Mouse (Mus musculus): ENCODE data around the gene Drd3. TPM values are rescaled to one million over a fixed set of nuclear protein-coding genes. Genes with fewer than 3 reads are reported as not detected.

Drd3 gene
- polyA plus RNA-seq, 1 experiment from 2014 or later: not detected

DNA sequence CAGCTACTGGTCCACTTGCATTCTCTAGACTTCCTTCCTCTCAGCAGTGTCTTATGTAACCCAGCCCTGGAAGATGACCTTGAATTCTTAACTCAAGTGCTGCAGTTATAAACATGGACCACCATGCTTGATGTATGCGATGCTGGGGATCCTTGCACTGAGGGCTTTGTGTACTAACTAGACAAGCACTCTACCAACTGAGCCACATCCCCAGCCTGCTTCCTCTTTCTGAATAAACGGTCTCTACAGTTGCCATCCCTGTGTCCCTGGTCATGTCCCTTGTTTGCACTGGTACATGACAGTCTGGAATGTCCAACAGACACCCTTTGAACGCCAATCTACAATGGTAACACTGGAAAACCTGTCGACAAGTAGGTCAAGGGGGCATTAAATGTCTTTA is 23.5 kb upstream of the Drd3 start:
- WGBS: 90% methylated on average over 4 of the region's 4 CpGs
- no peak overlapping the region for H3K9ac ChIP-seq
- H3K4me3 ChIP-seq (replicated peaks; ENCODE audit: low read length): no peak overlapping the region
- no peak overlapping the region for H3K27ac ChIP-seq
- H3K36me3 ChIP-seq (replicated peaks; ENCODE audit: control insufficient read depth, insufficient read depth): no peaks in the 10 kb centered on the region
- H3K9me3 ChIP-seq (ENCODE audit: control insufficient read depth, low read length): no peaks in the 10 kb centered on the region
- no peaks in the 10 kb centered on the region for H3K27me3 ChIP-seq (ENCODE audit: control insufficient read depth, insufficient read depth, low read length)
- no peak overlapping the region for H3K4me2 ChIP-seq (replicated peaks)
- DNase-seq (ENCODE audit: low spot score): no peak
- no peak for ATAC-seq (ENCODE audit: low FRiP score)
- H3K4me1 ChIP-seq (replicated peaks; ENCODE audit: control insufficient read depth, insufficient read depth, low read length): no peaks in the 10 kb centered on the region

DNA sequence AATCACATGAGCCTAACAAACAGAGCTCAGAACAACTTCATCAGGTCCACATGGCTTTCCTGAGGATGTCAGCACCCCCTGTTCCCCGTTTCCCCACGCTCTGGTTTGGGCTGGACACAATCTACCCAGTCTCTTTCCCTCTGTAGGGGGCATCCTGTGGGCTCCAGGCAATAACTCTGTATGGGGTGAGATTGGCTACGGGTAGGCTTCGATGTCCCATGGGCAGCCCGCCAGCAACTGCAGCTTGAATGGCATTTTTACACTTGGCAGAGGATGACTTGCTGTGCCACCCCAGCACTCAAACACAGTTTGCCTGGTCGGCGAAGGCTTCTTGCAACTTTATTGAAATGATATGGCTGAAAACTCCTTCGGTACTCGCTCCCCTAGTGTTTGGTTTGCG is 21.3 kb upstream of the Drd3 start:
- WGBS: 77% methylated on average over 10 of the region's 10 CpGs
- no peak overlapping the region for H3K9ac ChIP-seq
- no peaks in the 10 kb centered on the region for H3K36me3 ChIP-seq (replicated peaks; ENCODE audit: control insufficient read depth, insufficient read depth)
- DNase-seq (ENCODE audit: low spot score) (no peak), ATAC-seq (ENCODE audit: low FRiP score) (no peak)
- H3K4me2 ChIP-seq (replicated peaks): no peak overlapping the region
- no peak overlapping the region for H3K4me3 ChIP-seq (replicated peaks; ENCODE audit: low read length)
- no peaks in the 10 kb centered on the region for H3K27me3 ChIP-seq (ENCODE audit: control insufficient read depth, insufficient read depth, low read length)
- no peaks in the 10 kb centered on the region for H3K4me1 ChIP-seq (replicated peaks; ENCODE audit: control insufficient read depth, insufficient read depth, low read length)
- no peaks in the 10 kb centered on the region for H3K9me3 ChIP-seq (ENCODE audit: control insufficient read depth, low read length)
- H3K27ac ChIP-seq: no peak overlapping the region

DNA sequence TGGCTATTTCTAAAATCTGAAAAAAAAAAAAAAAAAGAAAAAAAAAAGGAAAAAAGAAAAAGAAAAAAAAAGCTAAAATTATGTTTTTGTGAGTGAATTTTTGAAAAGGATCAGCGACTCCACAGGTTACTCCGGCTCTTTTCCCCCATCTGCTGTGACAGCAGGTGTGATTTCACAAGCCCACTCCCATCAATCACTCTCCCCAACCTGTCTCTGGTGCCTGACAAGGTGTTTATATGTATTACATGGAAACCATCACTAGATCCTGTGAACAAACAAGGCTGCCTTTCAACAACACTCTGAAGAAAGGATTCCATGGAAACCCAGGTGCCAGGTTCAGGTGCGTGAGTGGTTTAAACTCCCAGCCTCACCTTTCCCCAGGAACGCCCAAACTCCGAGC is 20.9 kb upstream of the Drd3 start:
- no peak overlapping the region for H3K9ac ChIP-seq
- no peak overlapping the region for H3K4me3 ChIP-seq (replicated peaks; ENCODE audit: low read length)
- ATAC-seq (ENCODE audit: low FRiP score) (no peak), DNase-seq (ENCODE audit: low spot score) (no peak)
- 95% methylated on average over 5 of the region's 5 CpGs for WGBS
- no peaks in the 10 kb centered on the region for H3K36me3 ChIP-seq (replicated peaks; ENCODE audit: control insufficient read depth, insufficient read depth)
- no peak overlapping the region for H3K27ac ChIP-seq
- H3K4me2 ChIP-seq (replicated peaks): no peak overlapping the region
- H3K27me3 ChIP-seq (ENCODE audit: control insufficient read depth, insufficient read depth, low read length): no peaks in the 10 kb centered on the region
- H3K4me1 ChIP-seq (replicated peaks; ENCODE audit: control insufficient read depth, insufficient read depth, low read length): no peaks in the 10 kb centered on the region
- H3K9me3 ChIP-seq (ENCODE audit: control insufficient read depth, low read length): no peaks in the 10 kb centered on the region

DNA sequence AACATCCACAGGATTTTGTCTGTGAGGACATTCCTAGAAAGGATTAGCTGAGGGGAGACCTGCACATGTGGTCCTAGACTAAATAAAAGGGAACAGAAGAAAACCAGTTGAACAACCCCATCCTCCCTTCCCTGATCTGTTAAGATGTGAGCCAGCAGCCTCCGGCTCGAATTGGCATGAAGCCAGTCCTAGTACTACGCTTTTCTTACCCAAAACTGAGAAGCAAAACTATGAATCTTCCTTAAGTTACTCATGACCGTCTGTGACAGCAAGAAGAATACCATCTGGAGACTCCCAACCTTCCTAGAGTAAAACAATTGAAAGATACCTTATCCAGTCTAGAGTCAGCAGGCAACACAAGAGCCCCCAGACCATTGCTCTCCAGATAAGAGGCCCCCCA is 15.9 kb upstream of the Drd3 start:
- no peak overlapping the region for H3K9ac ChIP-seq
- DNase-seq (ENCODE audit: low spot score) (no peak), ATAC-seq (ENCODE audit: low FRiP score) (no peak)
- no peaks in the 10 kb centered on the region for H3K4me1 ChIP-seq (replicated peaks; ENCODE audit: control insufficient read depth, insufficient read depth, low read length)
- H3K4me3 ChIP-seq (replicated peaks; ENCODE audit: low read length): no peak overlapping the region
- no peaks in the 10 kb centered on the region for H3K9me3 ChIP-seq (ENCODE audit: control insufficient read depth, low read length)
- H3K27me3 ChIP-seq (ENCODE audit: control insufficient read depth, insufficient read depth, low read length): no peaks in the 10 kb centered on the region
- 79% methylated on average over 4 of the region's 4 CpGs for WGBS
- no peak overlapping the region for H3K27ac ChIP-seq
- no peaks in the 10 kb centered on the region for H3K36me3 ChIP-seq (replicated peaks; ENCODE audit: control insufficient read depth, insufficient read depth)
- no peak overlapping the region for H3K4me2 ChIP-seq (replicated peaks)

DNA sequence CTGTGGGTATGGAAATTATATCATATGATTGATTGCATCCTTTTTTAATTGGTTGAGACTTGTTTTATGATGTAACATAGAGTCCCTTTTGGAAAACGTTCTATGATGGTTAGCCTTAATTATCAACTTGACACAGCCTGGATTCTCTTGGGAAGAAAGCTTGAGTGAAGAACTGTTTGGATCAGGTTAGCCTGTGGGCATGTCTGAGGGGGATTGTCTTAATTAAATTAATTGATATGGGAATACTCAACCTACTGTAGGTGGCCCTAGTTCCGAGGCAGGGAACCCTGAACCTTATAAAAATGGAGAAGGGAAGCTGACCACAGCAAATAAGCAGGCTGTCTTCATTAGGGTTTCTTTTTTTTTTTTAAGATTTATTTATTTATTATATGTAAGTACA is 12.9 kb upstream of the Drd3 start:
- H3K4me3 ChIP-seq (replicated peaks; ENCODE audit: low read length): no peak overlapping the region
- WGBS: 60% methylated on average over 2 of the region's 2 CpGs

DNA sequence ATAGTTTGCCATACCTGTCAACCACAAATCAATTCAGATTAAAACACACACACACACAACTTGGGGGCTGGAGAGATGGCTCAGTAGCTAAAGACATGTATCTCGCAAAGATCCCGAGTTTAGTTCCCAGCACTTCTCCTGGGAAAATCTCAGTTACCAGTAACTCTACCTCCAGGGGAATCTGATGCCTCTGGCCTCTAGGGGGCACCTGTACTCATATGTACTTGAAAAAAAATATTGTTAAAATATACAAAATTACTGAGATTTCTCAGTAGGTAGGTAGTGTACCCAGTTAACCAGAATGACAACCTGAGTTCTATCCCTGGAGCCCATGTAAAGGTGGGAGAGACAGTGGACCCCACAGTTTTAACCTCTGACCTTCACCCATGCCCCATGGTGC is 5.4 kb upstream of the Drd3 start:
- DNase-seq (ENCODE audit: low spot score) (no peak), ATAC-seq (ENCODE audit: low FRiP score) (no peak)
- no peak overlapping the region for H3K9ac ChIP-seq
- H3K9me3 ChIP-seq (ENCODE audit: control insufficient read depth, low read length): no peaks in the 10 kb centered on the region
- WGBS: 90% methylated on average over 2 of the region's 2 CpGs
- H3K27ac ChIP-seq: no peak overlapping the region
- H3K4me3 ChIP-seq (replicated peaks; ENCODE audit: low read length): no peak overlapping the region
- no peaks in the 10 kb centered on the region for H3K27me3 ChIP-seq (ENCODE audit: control insufficient read depth, insufficient read depth, low read length)
- no peaks in the 10 kb centered on the region for H3K36me3 ChIP-seq (replicated peaks; ENCODE audit: control insufficient read depth, insufficient read depth)
- H3K4me2 ChIP-seq (replicated peaks): no peak overlapping the region
- H3K4me1 ChIP-seq (replicated peaks; ENCODE audit: control insufficient read depth, insufficient read depth, low read length): no peaks in the 10 kb centered on the region

More for the DNA sequence above, 12.9 kb upstream of the Drd3 start:
- H3K9ac ChIP-seq: no peak overlapping the region
- H3K36me3 ChIP-seq (replicated peaks; ENCODE audit: control insufficient read depth, insufficient read depth): no peaks in the 10 kb centered on the region
- H3K27ac ChIP-seq: no peak overlapping the region
- H3K4me2 ChIP-seq (replicated peaks): no peak overlapping the region
- no peak for DNase-seq (ENCODE audit: low spot score)
- no peaks in the 10 kb centered on the region for H3K9me3 ChIP-seq (ENCODE audit: control insufficient read depth, low read length)
- H3K27me3 ChIP-seq (ENCODE audit: control insufficient read depth, insufficient read depth, low read length): no peaks in the 10 kb centered on the region
- H3K4me1 ChIP-seq (replicated peaks; ENCODE audit: control insufficient read depth, insufficient read depth, low read length): no peaks in the 10 kb centered on the region
- no peak for ATAC-seq (ENCODE audit: low FRiP score)

DNA sequence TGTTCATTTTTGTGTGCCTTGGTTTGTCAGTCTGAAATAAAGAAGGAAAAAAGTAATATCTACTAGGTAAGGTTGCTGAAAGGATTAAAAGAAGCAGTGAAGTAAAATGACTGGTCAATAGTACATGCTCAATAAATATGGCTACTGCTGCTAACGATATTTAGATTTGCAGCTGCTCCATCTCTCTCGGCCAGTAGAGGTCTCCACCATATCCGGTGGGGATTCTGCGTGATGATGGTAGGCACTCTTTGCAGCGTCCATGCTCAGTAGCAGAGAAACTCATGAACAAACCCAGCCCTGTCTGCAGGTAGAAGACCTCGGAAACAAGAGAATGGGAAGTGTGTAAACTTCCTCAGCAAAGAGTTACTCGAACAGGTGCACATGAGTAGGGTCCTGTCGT is 926 bp upstream of the Drd3 start:
- Histone ChIP-seq H3K4me2 (replicated peaks) (no peak overlapping the region), H3K4me1 (replicated peaks; ENCODE audit: control insufficient read depth, insufficient read depth, low read length) (no peaks in the 10 kb centered on the region), H3K4me3 (replicated peaks; ENCODE audit: low read length) (no peak overlapping the region), H3K9me3 (ENCODE audit: control insufficient read depth, low read length) (no peaks in the 10 kb centered on the region), H3K36me3 (replicated peaks; ENCODE audit: control insufficient read depth, insufficient read depth) (no peaks in the 10 kb centered on the region), H3K9ac (no peak overlapping the region), H3K27ac (no peak overlapping the region), H3K27me3 (ENCODE audit: control insufficient read depth, insufficient read depth, low read length) (no peaks in the 10 kb centered on the region)
- WGBS: 91% methylated on average over 8 of the region's 8 CpGs
- ATAC-seq (ENCODE audit: low FRiP score) (no peak), DNase-seq (ENCODE audit: low spot score) (no peak)

DNA sequence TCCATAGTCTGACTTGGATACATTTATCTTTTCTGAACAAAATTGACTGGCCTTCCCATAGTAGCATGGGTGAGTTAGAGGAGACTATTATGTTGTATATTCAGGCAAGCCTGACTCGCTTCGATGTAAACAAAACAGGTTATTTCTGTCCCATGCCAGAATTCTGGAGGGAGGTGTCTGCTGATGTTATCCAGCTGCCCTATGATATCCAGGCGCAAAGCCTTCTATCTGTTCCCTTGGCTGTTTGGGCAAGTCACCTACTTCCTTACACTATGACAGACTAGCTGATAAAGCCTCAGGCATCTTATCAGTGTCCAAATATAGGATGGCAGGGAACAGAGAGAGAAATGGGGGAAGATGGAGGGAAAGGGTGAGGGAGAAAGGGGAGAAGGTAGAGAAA is 18.5 kb downstream of the Drd3 start:
- no peaks in the 10 kb centered on the region for H3K4me1 ChIP-seq (replicated peaks; ENCODE audit: control insufficient read depth, insufficient read depth, low read length)
- H3K4me3 ChIP-seq (replicated peaks; ENCODE audit: low read length): no peak overlapping the region
- H3K4me2 ChIP-seq (replicated peaks): no peak overlapping the region
- H3K36me3 ChIP-seq (replicated peaks; ENCODE audit: control insufficient read depth, insufficient read depth): no peaks in the 10 kb centered on the region
- no peak overlapping the region for H3K27ac ChIP-seq
- 95% methylated on average over 3 of the region's 3 CpGs for WGBS
- DNase-seq (ENCODE audit: low spot score) (no peak), ATAC-seq (ENCODE audit: low FRiP score) (no peak)
- no peaks in the 10 kb centered on the region for H3K9me3 ChIP-seq (ENCODE audit: control insufficient read depth, low read length)
- H3K9ac ChIP-seq: no peak overlapping the region
- no peaks in the 10 kb centered on the region for H3K27me3 ChIP-seq (ENCODE audit: control insufficient read depth, insufficient read depth, low read length)

DNA sequence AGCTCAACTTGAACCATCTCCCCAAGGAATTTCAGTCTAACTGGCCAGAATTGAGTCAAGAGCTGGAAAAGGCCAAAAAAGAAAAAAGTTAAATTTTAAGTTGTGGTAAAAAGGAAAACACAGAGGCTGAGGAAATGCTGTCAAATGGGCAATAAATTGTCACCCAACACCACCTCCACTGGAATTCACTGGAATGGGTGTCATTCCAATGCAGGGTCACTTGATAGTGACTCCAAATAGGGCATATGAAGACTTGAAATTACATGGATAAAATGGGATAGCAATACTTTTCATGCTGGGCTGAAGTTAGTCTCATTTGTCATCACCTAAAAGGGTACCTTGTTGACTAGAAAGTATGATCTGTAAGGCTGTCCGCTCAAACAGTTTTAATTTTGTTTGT is 18.9 kb downstream of the Drd3 start:
- H3K36me3 ChIP-seq (replicated peaks; ENCODE audit: control insufficient read depth, insufficient read depth): no peaks in the 10 kb centered on the region
- no peak overlapping the region for H3K27ac ChIP-seq
- H3K4me3 ChIP-seq (replicated peaks; ENCODE audit: low read length): no peak overlapping the region
- H3K9me3 ChIP-seq (ENCODE audit: control insufficient read depth, low read length): no peaks in the 10 kb centered on the region
- DNase-seq (ENCODE audit: low spot score) (no peak), ATAC-seq (ENCODE audit: low FRiP score) (no peak)
- no peaks in the 10 kb centered on the region for H3K4me1 ChIP-seq (replicated peaks; ENCODE audit: control insufficient read depth, insufficient read depth, low read length)
- H3K9ac ChIP-seq: no peak overlapping the region
- no peak overlapping the region for H3K4me2 ChIP-seq (replicated peaks)
- no peaks in the 10 kb centered on the region for H3K27me3 ChIP-seq (ENCODE audit: control insufficient read depth, insufficient read depth, low read length)
- 97% methylated on average over 1 of the region's 1 CpGs for WGBS

DNA sequence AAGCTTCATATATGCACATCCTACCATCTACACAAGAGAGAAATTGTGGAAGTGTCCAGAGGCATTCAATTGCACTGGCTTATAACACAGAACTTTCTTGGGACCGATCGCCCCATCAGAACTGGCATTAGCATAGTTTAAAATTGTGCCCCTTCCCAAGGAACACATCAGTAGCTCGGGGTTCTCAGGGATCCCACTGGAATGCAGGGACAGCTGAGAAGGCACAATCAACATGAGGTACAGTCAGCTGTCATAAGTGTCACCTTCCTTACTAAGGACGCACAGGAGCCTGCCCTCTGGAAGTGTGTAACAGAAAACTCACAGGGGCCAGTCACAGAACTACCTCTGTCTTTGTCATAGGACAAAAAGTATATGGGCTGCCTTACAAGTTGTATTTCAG is 19.7 kb downstream of the Drd3 start:
- H3K36me3 ChIP-seq (replicated peaks; ENCODE audit: control insufficient read depth, insufficient read depth): no peaks in the 10 kb centered on the region
- H3K4me2 ChIP-seq (replicated peaks): no peak overlapping the region
- no peaks in the 10 kb centered on the region for H3K4me1 ChIP-seq (replicated peaks; ENCODE audit: control insufficient read depth, insufficient read depth, low read length)
- ATAC-seq (ENCODE audit: low FRiP score): no peak
- no peak for DNase-seq (ENCODE audit: low spot score)
- H3K4me3 ChIP-seq (replicated peaks; ENCODE audit: low read length): no peak overlapping the region
- H3K9me3 ChIP-seq (ENCODE audit: control insufficient read depth, low read length): no peaks in the 10 kb centered on the region
- H3K27me3 ChIP-seq (ENCODE audit: control insufficient read depth, insufficient read depth, low read length): no peaks in the 10 kb centered on the region
- 92% methylated on average over 4 of the region's 4 CpGs for WGBS
- no peak overlapping the region for H3K9ac ChIP-seq
- no peak overlapping the region for H3K27ac ChIP-seq

All from hindbrain, embryonic 14.5 days (tissue).